8 mouse cellular contexts compared by ENCODE assay signal in genomic region chr16:30790036-30790435, GRCm38 (mm10).
DNase-seq lines count a peak whose midpoint lies in the region; ATAC-seq lines count a peak whose summit lies in the region.

No protein-coding gene starts in this region.

- WGBS in heart, embryonic 11.5 days (ENCODE audit: insufficient replicate concordance), result 24% methylated on average over 3 of the region's 3 CpGs
- 45% methylated on average over 3 of the region's 3 CpGs for WGBS in kidney, embryonic 15.5 days
- 14% methylated on average over 3 of the region's 3 CpGs for WGBS in lung, embryonic 16.5 days

- H3K4me2 ChIP-seq in heart, embryonic 11.5 days, result peak overlapping the region; percentile 48
- H3K4me2 ChIP-seq in kidney, embryonic 15.5 days, result no peak overlapping the region
- H3K4me2 ChIP-seq in lung, embryonic 16.5 days (ENCODE audit: low read depth, low read length), result peak overlapping the region; percentile 32; the same call in 1 of the 2 replicates

- H3K9me3 ChIP-seq in heart, embryonic 11.5 days (replicated peaks; ENCODE audit: control insufficient read depth, low read length), result no peaks in the 10 kb centered on the region
- no peaks in the 10 kb centered on the region for H3K9me3 ChIP-seq in kidney, embryonic 15.5 days (replicated peaks)
- no peaks in the 10 kb centered on the region for H3K9me3 ChIP-seq in lung, embryonic 16.5 days (ENCODE audit: control insufficient read depth, low read length)

- peak overlapping the region; percentile 54; the same call in 1 of the 2 replicates for H3K9ac ChIP-seq in heart, embryonic 11.5 days (ENCODE audit: low read depth, low read length)
- no peak overlapping the region for H3K9ac ChIP-seq in kidney, embryonic 15.5 days
- peak overlapping the region; percentile 65 for H3K9ac ChIP-seq in lung, embryonic 16.5 days (ENCODE audit: low read length)

- H3K27me3 ChIP-seq in heart, embryonic 11.5 days (ENCODE audit: control insufficient read depth, insufficient read depth, low read length), result no peaks in the 10 kb centered on the region
- H3K27me3 ChIP-seq in kidney, embryonic 15.5 days, result no peaks in the 10 kb centered on the region
- no peaks in the 10 kb centered on the region for H3K27me3 ChIP-seq in lung, embryonic 16.5 days (ENCODE audit: control insufficient read depth, insufficient read depth, low read depth, low read length)

- H3K27ac ChIP-seq in heart, embryonic 11.5 days (ENCODE audit: low read depth, low read length), result peak overlapping the region; percentile 96
- peak overlapping the region; percentile 80 for H3K27ac ChIP-seq in kidney, embryonic 15.5 days
- peak overlapping the region; percentile 99 for H3K27ac ChIP-seq in lung, embryonic 16.5 days (ENCODE audit: low read length)

- DNase-seq in spleen, postnatal 36 days (ENCODE audit: low spot score in 2 of 2), result peak; percentile 11 to 23
- DNase-seq in spleen, postnatal 14 days (ENCODE audit: low spot score in 2 of 2), result no peak
- DNase-seq in T-cell, adult 2 months (ENCODE audit: low spot score), result no peak
- no peak for DNase-seq in layer of hippocampus, postnatal 25 days (ENCODE audit: extremely low spot score in 1 of 2, low spot score in 1 of 2)

- peaks cover 58% of the 10 kb centered on the region for H3K4me1 ChIP-seq in heart, embryonic 11.5 days (ENCODE audit: control insufficient read depth, insufficient read depth, low read length)
- H3K4me1 ChIP-seq in kidney, embryonic 15.5 days, result peaks cover 44% of the 10 kb centered on the region
- H3K4me1 ChIP-seq in lung, embryonic 16.5 days (replicated peaks; ENCODE audit: control insufficient read depth, insufficient read depth, low read length), result peaks cover 56% of the 10 kb centered on the region

- peak; percentile 51; the same call in 1 of the 2 replicates for ATAC-seq in heart, embryonic 11.5 days (replicated peaks; ENCODE audit: insufficient number of reproducible peaks, low FRiP score, low TSS enrichment)
- 0 out of 2 replicates have a peak, but pooled peaks have one; percentile 22 for ATAC-seq in kidney, embryonic 15.5 days (replicated peaks; ENCODE audit: low FRiP score)
- ATAC-seq in lung, embryonic 16.5 days (ENCODE audit: low read depth), result peak; percentile 87
- no peak for ATAC-seq in erythroid progenitor cell, adult 5-6 weeks (replicated peaks; ENCODE audit: low FRiP score, poor library complexity, severe bottlenecking)

- no peak overlapping the region for H3K4me3 ChIP-seq in heart, embryonic 11.5 days (ENCODE audit: low read depth, low read length)
- no peak overlapping the region for H3K4me3 ChIP-seq in kidney, embryonic 15.5 days (replicated peaks)
- no peak overlapping the region for H3K4me3 ChIP-seq in lung, embryonic 16.5 days (ENCODE audit: low read length)

- no peaks in the 10 kb centered on the region for H3K36me3 ChIP-seq in heart, embryonic 11.5 days (ENCODE audit: control insufficient read depth, insufficient read depth, low read length)
- no peaks in the 10 kb centered on the region for H3K36me3 ChIP-seq in kidney, embryonic 15.5 days
- no peaks in the 10 kb centered on the region for H3K36me3 ChIP-seq in lung, embryonic 16.5 days (ENCODE audit: control insufficient read depth, insufficient read depth, low read length)

Comparison
In these comparisons a context has a peak if more than half of its experiments do, and no peak if none do; other contexts are left out.
1. DNase-seq: peak in spleen, postnatal 36 days (2 of 2); none in spleen, postnatal 14 days (0 of 2), T-cell, adult 2 months (single experiment) and layer of hippocampus, postnatal 25 days (0 of 2).
2. Peak in every context shown above with its lines, with median percentiles within 50 percentile points of each other: H3K27ac ChIP-seq.